Mouse (Mus musculus) ES-E14 (cell line): ENCODE measurements around the gene Appl2.

ENCODE experiments used
- CHD2 ChIP-seq: IDR thresholded peaks from 2 replicates; pipeline ENCODE4 v1.6.1; 2014; ENCODE audit warnings: mild to moderate bottlenecking, low read depth, low read length, inconsistent platforms
- HCFC1 ChIP-seq: IDR thresholded peaks from 2 replicates; pipeline ENCODE4 v1.6.1; 2012; ENCODE audit warnings: low read length, inconsistent platforms, borderline replicate concordance; ENCODE audit not compliant: insufficient read depth
- MAFK ChIP-seq: IDR thresholded peaks from 2 replicates; pipeline ENCODE4 v1.6.1; 2014; ENCODE audit warnings: mild to moderate bottlenecking, low read depth, low read length, inconsistent platforms; ENCODE audit not compliant: insufficient read depth
- ZC3H11A ChIP-seq: IDR thresholded peaks from 2 replicates; pipeline ENCODE4 v1.6.1; 2012; ENCODE audit warnings: low read depth, mild to moderate bottlenecking, inconsistent platforms, low read length, borderline replicate concordance
- ZNF384 ChIP-seq: IDR thresholded peaks from 2 replicates; pipeline ENCODE4 v1.6.1; 2012; ENCODE audit warnings: low read depth, low read length, inconsistent platforms

DNA sequence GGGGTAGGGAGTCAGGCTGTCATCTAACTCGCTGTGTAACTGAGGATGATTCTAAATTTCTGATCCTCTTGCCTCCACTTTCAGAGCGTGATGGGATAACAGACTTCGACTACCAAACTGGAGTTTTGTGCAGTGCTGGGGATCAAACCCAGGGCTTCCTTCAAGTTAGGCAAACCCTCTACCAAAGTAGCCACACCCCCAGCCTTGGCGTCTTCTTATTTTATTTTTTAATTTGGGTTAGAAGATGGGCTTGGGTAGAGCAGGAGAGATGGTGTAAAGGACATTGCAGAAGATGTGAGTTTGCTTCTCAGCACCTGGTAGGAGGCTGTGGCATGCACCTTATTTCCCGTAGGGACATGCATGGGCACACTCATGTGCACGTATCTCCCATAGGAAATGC lies 499 bp upstream of the Appl2 start:
- no peak for TF ChIP-seq MAFK
- TF ChIP-seq ZC3H11A: no peak
- TF ChIP-seq HCFC1: no peak
- TF ChIP-seq ZNF384: no peak
- no peak for TF ChIP-seq CHD2
